Mouse (Mus musculus) liver, adult 2 months (tissue): ENCODE results near the gene Styx.

ENCODE experiments used
- CTCF ChIP-seq: fragments of 200-500 bp; IDR thresholded peaks from 2 replicates; pipeline ENCODE4 v1.5.1; 2011; ENCODE audit warnings: low read depth, low read length, control low read depth
- POLR2A ChIP-seq: fragments of 200-500 bp; IDR thresholded peaks from 2 replicates; pipeline ENCODE4 v1.6.1; 2011; ENCODE audit warnings: low read length, control low read depth; ENCODE audit not compliant: insufficient read depth; ENCODE audit errors: extremely low read depth

- no peak for TF ChIP-seq CTCF
- no peak for TF ChIP-seq POLR2A
Observed at GRCm38 (mm10) chr14:45310101-45310500, 40.8 kb upstream of the Styx start.
